13 mouse cellular contexts compared by ENCODE assay signal in the genomic region with DNA sequence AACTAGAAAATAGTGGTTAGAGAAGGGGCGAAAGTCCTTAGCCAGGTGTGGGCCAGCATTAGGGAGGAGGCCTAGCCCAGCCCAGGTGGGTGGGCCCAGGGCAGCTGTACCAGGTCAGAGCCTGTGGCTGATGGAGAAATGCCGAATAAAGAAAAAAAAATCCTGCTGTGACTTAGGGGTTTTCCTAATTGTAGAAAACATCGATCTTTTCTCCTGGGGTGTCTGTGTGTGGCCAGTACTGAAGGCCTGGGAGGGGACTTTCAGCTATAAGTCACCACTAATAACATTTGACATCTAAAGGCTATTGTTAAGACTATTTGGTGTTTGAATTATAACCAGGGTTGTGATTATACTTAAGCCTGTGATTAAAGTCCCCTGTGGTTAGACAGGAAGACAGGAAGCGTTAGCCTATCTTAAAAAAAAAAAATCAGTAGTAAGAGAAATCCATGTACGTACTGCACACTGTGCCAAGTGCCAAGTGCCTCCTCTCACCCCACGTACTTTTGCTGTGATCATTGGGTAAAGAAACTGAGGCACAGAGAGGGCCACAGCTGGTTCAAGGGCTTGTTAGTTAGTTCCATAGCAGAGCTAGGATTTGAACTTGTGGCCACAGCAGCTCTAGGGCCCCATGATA. TPM values are rescaled to one million over a fixed set of nuclear protein-coding genes. Genes with fewer than 3 reads are reported as not detected.
DNase-seq lines count a peak whose midpoint lies in the region; ATAC-seq lines count a peak whose summit lies in the region.
"Had no signal": no experiment of that assay in that cellular context is flagged by ENCODE, and none has a peak within 500 bp of the region (broad histone marks: within the 10 kb centered on the region; RNA-seq: fewer than 3 reads in every experiment).

No protein-coding gene starts in this region.

- peak overlapping the region; percentile 32; the same call in 1 of the 2 replicates for H3K9ac ChIP-seq in forebrain, embryonic 14.5 days (ENCODE audit: low read length)
- H3K9ac ChIP-seq in forebrain, embryonic 16.5 days (replicated peaks; ENCODE audit: low read depth, low read length): no peak overlapping the region
- H3K9ac ChIP-seq in midbrain, embryonic 13.5 days (replicated peaks): peak overlapping the region; percentile 51; the same call in 1 of the 2 replicates
- no peak overlapping the region for H3K9ac ChIP-seq in limb, embryonic 15.5 days
- no peak overlapping the region for H3K9ac ChIP-seq in stomach, embryonic 14.5 days (replicated peaks; ENCODE audit: low read depth, low read length)
- H3K9ac ChIP-seq: heart, embryonic 12.5 days; stomach, embryonic 15.5 days had no signal

- H3K27me3 ChIP-seq in forebrain, embryonic 14.5 days (replicated peaks; ENCODE audit: control insufficient read depth, insufficient read depth, low read length): no peaks in the 10 kb centered on the region
- no peaks in the 10 kb centered on the region for H3K27me3 ChIP-seq in forebrain, embryonic 16.5 days (replicated peaks; ENCODE audit: control insufficient read depth, insufficient read depth, low read length)
- H3K27me3 ChIP-seq in midbrain, embryonic 13.5 days: no peaks in the 10 kb centered on the region
- peaks cover 5% of the 10 kb centered on the region; the same call in 1 of the 2 replicates for H3K27me3 ChIP-seq in midbrain, embryonic 10.5 days (ENCODE audit: low read depth, poor library complexity, severe bottlenecking)
- H3K27me3 ChIP-seq in limb, embryonic 15.5 days: no peaks in the 10 kb centered on the region
- H3K27me3 ChIP-seq in stomach, embryonic 14.5 days (ENCODE audit: control insufficient read depth, insufficient read depth, low read length): no peaks in the 10 kb centered on the region
- H3K27me3 ChIP-seq: heart, embryonic 12.5 days; stomach, embryonic 15.5 days had no signal

- peak overlapping the region; percentile 94 for H3K4me2 ChIP-seq in forebrain, embryonic 14.5 days (ENCODE audit: low read length)
- H3K4me2 ChIP-seq in forebrain, embryonic 16.5 days (ENCODE audit: low read length): no peak overlapping the region; the same call in 1 of the 2 replicates
- peak overlapping the region; percentile 83 for H3K4me2 ChIP-seq in midbrain, embryonic 13.5 days (replicated peaks)
- no peak overlapping the region for H3K4me2 ChIP-seq in limb, embryonic 15.5 days
- H3K4me2 ChIP-seq in stomach, embryonic 14.5 days (replicated peaks; ENCODE audit: low read depth, low read length): no peak overlapping the region
- H3K4me2 ChIP-seq: stomach, embryonic 15.5 days had no signal

- no peak overlapping the region for H3K4me3 ChIP-seq in forebrain, embryonic 14.5 days (ENCODE audit: low read depth, low read length)
- H3K4me3 ChIP-seq in forebrain, embryonic 16.5 days (replicated peaks; ENCODE audit: low read length): no peak overlapping the region
- 0 out of 2 replicates have a peak overlapping the region, but pooled peaks have one; percentile 5 for H3K4me3 ChIP-seq in midbrain, embryonic 13.5 days (replicated peaks)
- H3K4me3 ChIP-seq in midbrain, embryonic 10.5 days: no peak overlapping the region
- no peak overlapping the region for H3K4me3 ChIP-seq in limb, embryonic 15.5 days
- H3K4me3 ChIP-seq in stomach, embryonic 14.5 days (ENCODE audit: low read depth, low read length): no peak overlapping the region
- H3K4me3 ChIP-seq: heart, embryonic 12.5 days; stomach, embryonic 15.5 days had no signal

- H3K4me1 ChIP-seq in forebrain, embryonic 14.5 days (ENCODE audit: control insufficient read depth, insufficient read depth, low read length): peaks cover 42% of the 10 kb centered on the region
- H3K4me1 ChIP-seq in forebrain, embryonic 16.5 days (replicated peaks; ENCODE audit: control insufficient read depth, insufficient read depth, low read length): peaks cover 51% of the 10 kb centered on the region
- peaks cover 56% of the 10 kb centered on the region for H3K4me1 ChIP-seq in midbrain, embryonic 13.5 days (replicated peaks)
- peaks cover 50% of the 10 kb centered on the region for H3K4me1 ChIP-seq in midbrain, embryonic 10.5 days
- peaks cover 48% of the 10 kb centered on the region for H3K4me1 ChIP-seq in limb, embryonic 15.5 days
- H3K4me1 ChIP-seq in stomach, embryonic 14.5 days (ENCODE audit: control insufficient read depth, insufficient read depth, low read length): peaks cover 37% of the 10 kb centered on the region

- no peak overlapping the region for H3K27ac ChIP-seq in forebrain, embryonic 14.5 days (ENCODE audit: low read depth, low read length)
- H3K27ac ChIP-seq in forebrain, embryonic 16.5 days (ENCODE audit: low read length): no peak overlapping the region
- no peak overlapping the region for H3K27ac ChIP-seq in midbrain, embryonic 13.5 days
- H3K27ac ChIP-seq in midbrain, embryonic 10.5 days (replicated peaks): no peak overlapping the region
- H3K27ac ChIP-seq in limb, embryonic 15.5 days: 0 out of 2 replicates have a peak overlapping the region, but pooled peaks have one; percentile 40
- H3K27ac ChIP-seq in stomach, embryonic 14.5 days (ENCODE audit: low read length): 0 out of 2 replicates have a peak overlapping the region, but pooled peaks have one; percentile 21

- H3K36me3 ChIP-seq in forebrain, embryonic 14.5 days (ENCODE audit: control insufficient read depth, insufficient read depth, low read length): no peaks in the 10 kb centered on the region
- H3K36me3 ChIP-seq in forebrain, embryonic 16.5 days (ENCODE audit: control insufficient read depth, insufficient read depth): no peaks in the 10 kb centered on the region
- peaks cover 4% of the 10 kb centered on the region; the same call in 1 of the 2 replicates for H3K36me3 ChIP-seq in midbrain, embryonic 13.5 days
- peaks cover 8% of the 10 kb centered on the region for H3K36me3 ChIP-seq in midbrain, embryonic 10.5 days
- H3K36me3 ChIP-seq in limb, embryonic 15.5 days: no peaks in the 10 kb centered on the region
- H3K36me3 ChIP-seq in stomach, embryonic 14.5 days (ENCODE audit: control insufficient read depth, insufficient read depth, low read length): no peaks in the 10 kb centered on the region
- H3K36me3 ChIP-seq: heart, embryonic 12.5 days; stomach, embryonic 15.5 days had no signal

- no peak for DNase-seq in forebrain, embryonic 14.5 days (ENCODE audit: low spot score)
- DNase-seq in midbrain, embryonic 10.5 days (ENCODE audit: low spot score): no peak
- DNase-seq in cerebellum, adult 8-10 months: no peak
- DNase-seq in right cerebral cortex, postnatal 4 days: no peak
- DNase-seq: embryo, embryonic 11 days; lung, adult 2 months; retina, postnatal 1 day had no signal

- whole genome bisulfite sequencing in forebrain, embryonic 14.5 days: 65% methylated on average over 6 of the region's 6 CpGs
- 54% methylated on average over 6 of the region's 6 CpGs for WGBS in forebrain, embryonic 16.5 days
- WGBS in midbrain, embryonic 13.5 days: 64% methylated on average over 6 of the region's 6 CpGs
- 83% methylated on average over 6 of the region's 6 CpGs for WGBS in midbrain, embryonic 10.5 days
- 49% methylated on average over 6 of the region's 6 CpGs for WGBS in limb, embryonic 15.5 days
- 48% methylated on average over 6 of the region's 6 CpGs for WGBS in stomach, embryonic 14.5 days

- no peaks in the 10 kb centered on the region for H3K9me3 ChIP-seq in forebrain, embryonic 14.5 days (replicated peaks; ENCODE audit: control insufficient read depth, low read length)
- H3K9me3 ChIP-seq in forebrain, embryonic 16.5 days (ENCODE audit: control insufficient read depth, low read length): no peaks in the 10 kb centered on the region
- no peaks in the 10 kb centered on the region for H3K9me3 ChIP-seq in midbrain, embryonic 13.5 days
- no peaks in the 10 kb centered on the region; the same call in 1 of the 2 replicates for H3K9me3 ChIP-seq in midbrain, embryonic 10.5 days (replicated peaks)
- no peaks in the 10 kb centered on the region for H3K9me3 ChIP-seq in limb, embryonic 15.5 days
- no peaks in the 10 kb centered on the region for H3K9me3 ChIP-seq in stomach, embryonic 14.5 days (ENCODE audit: control insufficient read depth, low read depth, low read length)
- H3K9me3 ChIP-seq: stomach, embryonic 15.5 days had no signal

- ATAC-seq in forebrain, embryonic 14.5 days: no peak
- no peak for ATAC-seq in forebrain, embryonic 16.5 days
- no peak for ATAC-seq in midbrain, embryonic 13.5 days
- no peak for ATAC-seq in limb, embryonic 15.5 days (ENCODE audit: insufficient number of reproducible peaks, low FRiP score, low TSS enrichment, low read depth)
- ATAC-seq in stomach, embryonic 14.5 days (ENCODE audit: insufficient number of reproducible peaks, insufficient read depth, low FRiP score, low read depth): no peak

RNA-seq across cellular contexts. Expression of gene Gramd4, which starts 4.5 kb away (rescaled TPM):
- polyA plus RNA-seq in forebrain, embryonic 14.5 days (2014; fragmentation: Nextera tagmentation; extraction: Ambion mirVana): 20.7 and 28.0 TPM in 2 replicates
- 56.8 and 57.8 TPM in 2 replicates for polyA plus RNA-seq in forebrain, embryonic 16.5 days (2015; fragmentation: Nextera tagmentation; extraction: Ambion mirVana)
- 31.3 and 34.3 TPM in 2 replicates for polyA plus RNA-seq in midbrain, embryonic 13.5 days (2015; fragmentation: Nextera tagmentation; extraction: Ambion mirVana)
- 14.3 and 16.7 TPM in 2 replicates for polyA plus RNA-seq in midbrain, embryonic 10.5 days (2016; fragmentation: Nextera tagmentation; extraction: Ambion mirVana)
- polyA plus RNA-seq in limb, embryonic 15.5 days (2015; fragmentation: Nextera tagmentation; extraction: Ambion mirVana): 15.6 and 22.0 TPM in 2 replicates
- 7.2 and 7.6 TPM in 2 replicates for polyA plus RNA-seq in stomach, embryonic 14.5 days (2014; fragmentation: Nextera tagmentation; extraction: Ambion mirVana)

RNA-seq across cellular contexts. Expression of gene Celsr1, which starts 28.4 kb away (rescaled TPM):
- polyA plus RNA-seq in forebrain, embryonic 14.5 days (2014; fragmentation: Nextera tagmentation; extraction: Ambion mirVana): 8.6 and 9.6 TPM in 2 replicates
- 4.6 and 5.6 TPM in 2 replicates for polyA plus RNA-seq in forebrain, embryonic 16.5 days (2015; fragmentation: Nextera tagmentation; extraction: Ambion mirVana)
- polyA plus RNA-seq in midbrain, embryonic 13.5 days (2015; fragmentation: Nextera tagmentation; extraction: Ambion mirVana): 2.0 and 2.7 TPM in 2 replicates
- polyA plus RNA-seq in midbrain, embryonic 10.5 days (2016; fragmentation: Nextera tagmentation; extraction: Ambion mirVana): 3.4 and 3.6 TPM in 2 replicates
- polyA plus RNA-seq in limb, embryonic 15.5 days (2015; fragmentation: Nextera tagmentation; extraction: Ambion mirVana): 2.7 and 3.6 TPM in 2 replicates
- 6.8 and 7.8 TPM in 2 replicates for polyA plus RNA-seq in stomach, embryonic 14.5 days (2014; fragmentation: Nextera tagmentation; extraction: Ambion mirVana)

Comparison
In these comparisons a context has a peak if more than half of its experiments do, and no peak if none do; other contexts are left out.
1. H3K4me2 ChIP-seq: peak in forebrain, embryonic 14.5 days (single experiment) and midbrain, embryonic 13.5 days (single experiment); none in forebrain, embryonic 16.5 days (single experiment), limb, embryonic 15.5 days (single experiment) and stomach, embryonic 14.5 days (single experiment).
2. H3K9ac ChIP-seq: peak in forebrain, embryonic 14.5 days (single experiment) and midbrain, embryonic 13.5 days (single experiment); none in forebrain, embryonic 16.5 days (single experiment), limb, embryonic 15.5 days (single experiment) and stomach, embryonic 14.5 days (single experiment).
3. H3K27ac ChIP-seq: peak in limb, embryonic 15.5 days (single experiment) and stomach, embryonic 14.5 days (single experiment); none in forebrain, embryonic 14.5 days (single experiment), forebrain, embryonic 16.5 days (single experiment), midbrain, embryonic 13.5 days (single experiment) and midbrain, embryonic 10.5 days (single experiment).